Mouse (Mus musculus) cerebellum, postnatal 4 days (tissue): ENCODE results near the gene Kif3a.

Experiments used
- DNase-seq, 2 experiments: peaks; one replicate each; pipeline ENCODE4 v3.0.0; 2022; ENCODE audit warnings: low spot score in 2 of 2, mixed read lengths in 1 of 2

The Kif3a gene

DNA sequence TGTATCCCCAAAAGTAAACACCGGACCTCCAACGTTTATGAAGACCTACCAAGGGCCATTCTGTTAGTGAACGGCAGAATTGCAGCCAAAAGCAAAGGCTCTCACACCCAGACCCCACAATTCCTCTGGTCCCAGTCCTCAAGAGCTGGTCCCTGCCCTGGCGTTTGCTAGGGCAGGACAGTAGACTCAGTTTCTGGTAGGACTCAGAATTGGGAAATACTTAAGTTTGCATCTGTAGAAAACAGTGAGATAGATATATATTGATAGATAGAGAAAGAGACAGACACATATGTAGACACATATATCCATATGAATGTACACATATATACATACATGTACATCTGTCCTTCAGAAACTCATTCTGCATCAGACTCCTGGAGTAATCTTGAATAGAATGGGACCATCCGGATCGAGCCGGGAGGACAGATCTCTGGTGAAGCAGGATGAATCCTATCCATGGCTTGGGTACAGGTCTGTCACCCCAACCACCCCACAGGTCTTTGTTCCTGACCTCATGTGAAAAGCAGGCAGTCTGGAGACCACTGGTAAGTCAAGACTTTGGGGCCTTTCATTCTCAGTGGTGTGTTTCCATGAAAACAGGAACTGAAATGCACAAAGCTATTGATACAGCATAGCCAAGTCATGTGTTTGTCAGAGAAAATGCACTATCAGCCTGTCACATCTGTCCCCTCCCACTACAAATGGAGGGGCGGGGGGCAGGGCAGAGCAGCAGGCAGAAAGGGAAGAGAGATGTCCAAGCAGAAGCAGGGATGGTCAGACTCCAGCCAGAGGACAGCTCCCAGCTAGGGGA is 49.8 kb downstream of the Kif3a start:
- DNase-seq: no peak

DNA sequence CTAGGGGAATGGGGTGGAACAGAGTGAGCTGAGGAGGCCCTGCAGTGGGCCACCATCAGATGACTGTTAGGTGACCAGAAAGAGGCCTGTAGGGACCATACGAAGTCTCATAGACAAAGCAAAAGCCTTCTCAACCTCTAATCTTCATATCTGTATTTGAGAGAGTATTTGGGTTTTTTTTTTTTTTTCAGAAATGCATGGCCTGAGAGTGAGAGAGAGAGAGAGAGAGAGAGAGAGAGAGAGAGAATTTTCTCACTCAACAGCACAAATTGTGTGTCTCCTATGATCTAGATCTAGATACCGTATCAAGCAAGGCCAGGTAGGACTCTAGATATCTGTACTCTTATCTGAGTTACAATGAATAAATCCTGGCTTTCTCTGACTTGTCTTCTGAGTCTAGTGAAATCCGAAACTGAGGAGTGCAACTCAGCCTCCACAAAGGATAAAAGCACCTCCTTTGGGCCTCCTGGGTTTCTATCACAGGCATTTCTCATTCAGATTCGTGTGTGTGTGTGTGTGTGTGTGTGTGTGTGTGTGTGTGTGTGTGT is 50.5 kb downstream of the Kif3a start:
- no peak for DNase-seq

DNA sequence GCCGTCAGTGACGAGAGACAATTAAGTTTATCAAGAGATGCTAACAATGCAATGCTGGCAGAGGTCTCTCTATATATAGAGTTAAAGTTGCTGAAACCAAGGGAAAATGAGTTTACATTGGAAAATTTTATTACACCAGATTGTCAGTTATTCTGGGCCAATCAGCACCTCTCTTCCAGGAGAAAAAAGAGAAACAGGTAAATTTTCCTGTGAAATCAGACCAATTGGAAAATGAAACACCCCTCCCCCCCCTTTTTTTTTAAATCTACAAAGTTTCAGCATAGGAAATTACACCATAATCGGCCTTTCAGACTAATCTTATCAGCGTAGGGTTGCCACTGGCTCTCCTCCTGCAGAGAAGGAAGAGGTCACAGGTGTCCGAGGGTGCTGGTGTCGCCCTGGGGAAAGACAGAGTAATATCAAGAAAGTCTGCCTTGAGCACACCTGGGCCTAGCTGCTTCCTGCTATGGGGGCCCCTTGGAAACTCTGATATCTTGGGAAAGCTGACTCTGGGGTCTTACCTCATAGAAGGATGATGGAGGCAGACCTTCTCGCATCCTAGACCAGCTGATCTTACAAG is 51.5 kb downstream of the Kif3a start, which contains the start of gene Il4:
Il4 (minus strand) TSS at position 51 of the 580 bp plus-strand sequence.
- no peak for DNase-seq

DNA sequence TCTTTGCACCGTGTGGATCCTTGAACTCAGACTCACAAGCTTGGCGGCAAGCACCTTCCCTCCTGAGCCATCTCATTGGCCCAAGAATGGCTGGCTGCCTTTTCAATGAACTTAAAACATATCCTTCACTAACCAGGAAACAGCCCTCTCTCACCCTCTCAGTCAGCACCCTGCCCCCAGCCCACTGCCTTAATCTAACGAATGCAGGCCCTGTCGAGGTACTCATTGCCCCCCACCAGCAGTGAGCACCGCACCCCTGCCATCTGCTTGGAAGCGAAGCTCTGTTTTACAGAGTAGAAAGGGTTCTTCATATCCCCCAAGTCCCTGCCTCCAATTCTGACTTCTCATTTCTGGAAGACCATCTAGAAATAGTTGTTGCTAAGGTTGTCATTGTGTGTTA is 52.2 kb downstream of the Kif3a start:
- no peak for DNase-seq

DNA sequence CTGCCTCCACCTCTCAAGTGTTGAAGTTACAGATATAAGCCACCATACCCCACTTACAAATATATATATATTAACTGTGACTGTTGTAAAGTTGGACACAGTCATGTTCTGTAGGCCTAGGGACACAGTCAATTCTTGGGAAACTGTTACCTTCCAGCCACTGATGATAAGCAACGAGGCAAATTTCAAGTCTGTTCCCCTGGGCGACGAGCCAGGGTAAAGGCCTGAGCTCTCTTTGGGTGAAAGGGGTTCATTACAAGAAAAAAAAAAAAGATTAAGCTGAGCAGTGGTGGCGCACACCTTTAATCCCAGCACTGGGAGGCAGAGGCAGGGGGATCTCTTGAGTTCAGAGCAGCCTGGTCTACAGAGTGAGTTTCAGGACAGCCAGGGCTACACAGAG is 52.9 kb downstream of the Kif3a start:
- DNase-seq: no peak

DNA sequence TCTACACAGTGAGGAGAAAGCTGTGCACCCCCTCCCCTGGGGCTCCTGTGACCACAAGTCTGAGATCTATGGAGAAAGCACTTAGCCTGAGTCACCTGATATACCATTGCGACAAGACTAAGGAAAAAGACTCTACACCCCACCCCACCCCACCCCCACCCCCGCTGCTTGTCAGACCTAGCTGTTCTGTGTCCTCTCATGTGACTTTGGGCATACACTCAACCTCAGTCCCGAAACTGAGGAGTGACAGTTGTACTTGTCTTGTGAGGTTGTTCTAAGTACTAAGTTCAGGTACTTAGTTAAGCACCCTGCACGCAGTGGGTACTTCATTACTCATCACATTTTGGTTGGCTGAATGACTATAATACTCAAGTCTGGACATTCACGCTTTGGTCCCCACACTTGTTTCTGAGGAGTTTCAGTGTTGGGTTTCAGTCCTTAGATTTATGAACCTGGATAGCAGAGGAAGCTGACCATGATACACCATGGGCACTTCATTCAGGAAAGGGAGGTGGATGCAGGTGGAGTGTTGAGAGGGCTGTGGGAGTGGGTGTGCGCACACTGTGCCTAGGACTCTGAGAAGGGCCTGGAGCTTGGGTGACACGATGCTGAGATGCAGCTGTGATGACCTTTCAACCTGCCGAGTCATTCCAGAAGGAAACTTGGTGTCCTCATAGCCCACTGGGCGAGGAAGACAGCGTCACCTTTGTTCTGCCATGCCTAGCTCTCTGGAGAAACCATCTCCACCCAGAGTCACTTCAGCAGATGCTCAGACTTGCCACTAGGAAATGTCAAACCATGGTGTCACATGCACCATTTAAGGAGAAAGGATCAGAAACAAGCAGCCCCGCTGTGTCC is 54.6 kb downstream of the Kif3a start:
- no peak for DNase-seq

DNA sequence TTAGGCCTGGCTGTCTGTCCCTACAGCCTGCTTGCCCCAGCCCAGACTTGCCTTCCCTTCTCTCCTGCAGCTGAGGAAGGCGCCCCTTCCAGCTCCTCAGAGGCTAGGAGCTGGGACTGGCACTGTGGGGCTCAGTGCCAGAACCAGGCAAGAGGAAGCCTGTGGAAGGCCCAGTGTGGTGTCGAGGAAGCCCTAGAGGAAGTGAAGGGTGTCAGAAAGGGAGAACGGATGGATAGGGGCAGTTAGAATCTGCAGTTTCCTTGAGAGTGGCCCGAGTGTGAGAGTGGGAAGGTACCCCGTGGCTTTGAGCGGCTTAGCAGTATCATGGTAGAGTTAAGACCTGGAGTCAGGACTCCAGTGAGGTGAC is 55.2 kb downstream of the Kif3a start:
- no peak for DNase-seq

DNA sequence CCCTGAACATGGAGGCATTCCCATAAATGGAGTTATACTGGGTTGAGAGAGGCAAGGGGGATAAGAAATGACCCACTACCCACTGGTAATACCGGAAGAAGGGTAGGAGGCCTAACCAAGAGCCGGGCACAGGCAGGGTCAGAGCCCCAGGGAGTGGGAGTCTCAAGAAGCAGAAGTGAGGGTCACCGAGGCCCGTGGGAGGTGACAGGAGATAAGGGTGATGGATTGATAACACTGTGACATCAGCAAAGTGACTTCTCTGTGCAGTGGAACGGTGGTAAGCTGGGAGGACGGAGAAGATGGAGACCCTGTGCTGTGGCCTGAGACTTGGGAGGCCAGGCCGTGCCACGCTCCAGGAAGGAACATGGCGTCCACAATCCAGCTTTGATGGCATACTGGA is 56.4 kb downstream of the Kif3a start:
- DNase-seq: no peak

DNA sequence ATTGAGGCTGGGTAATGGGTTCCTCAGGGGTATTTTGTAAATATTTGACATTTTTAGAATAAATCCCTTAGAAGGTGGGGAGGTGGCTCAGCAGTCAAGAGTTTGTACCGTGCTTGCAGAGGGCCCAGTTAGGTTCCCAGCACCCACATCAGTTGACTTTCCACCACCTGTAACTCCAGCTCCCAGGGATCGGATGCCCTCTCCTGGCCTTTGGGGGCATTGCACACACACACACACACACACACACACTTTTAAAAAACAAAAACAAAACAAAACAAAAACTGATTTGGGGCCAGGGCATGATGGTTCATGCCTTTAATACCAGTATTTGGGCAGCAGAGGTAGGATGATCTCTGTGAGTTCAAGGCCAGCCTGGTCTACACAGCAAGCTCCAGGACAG is 56.9 kb downstream of the Kif3a start:
- DNase-seq: no peak

DNA sequence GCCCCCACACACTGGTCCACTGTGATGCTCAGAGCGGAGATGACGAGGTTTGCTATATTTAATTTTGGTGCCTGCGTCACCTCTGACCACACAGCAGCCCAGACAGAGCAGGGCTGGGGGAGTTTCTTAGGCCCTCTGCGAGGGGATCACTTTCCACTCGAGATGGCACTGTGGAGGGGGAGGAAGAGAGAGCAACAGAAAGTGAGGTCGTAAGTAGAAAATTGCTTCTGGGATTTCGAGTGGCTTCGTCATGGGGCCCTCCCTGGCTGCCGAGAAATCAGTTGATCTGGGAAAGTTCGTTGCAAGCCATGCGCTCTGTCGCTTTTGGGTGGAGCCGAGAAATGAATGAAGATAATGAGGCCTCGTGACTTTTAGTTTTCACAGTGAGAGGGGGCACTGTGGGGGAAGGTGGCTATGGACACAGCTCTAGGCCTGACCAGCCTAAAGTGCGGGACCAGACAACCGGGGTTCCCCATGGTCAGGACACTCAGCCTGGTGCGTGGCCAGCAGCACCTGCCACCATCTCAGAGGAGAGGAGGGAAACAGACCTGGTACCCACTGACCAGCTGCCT is 59.7 kb downstream of the Kif3a start:
- DNase-seq: no peak

DNA sequence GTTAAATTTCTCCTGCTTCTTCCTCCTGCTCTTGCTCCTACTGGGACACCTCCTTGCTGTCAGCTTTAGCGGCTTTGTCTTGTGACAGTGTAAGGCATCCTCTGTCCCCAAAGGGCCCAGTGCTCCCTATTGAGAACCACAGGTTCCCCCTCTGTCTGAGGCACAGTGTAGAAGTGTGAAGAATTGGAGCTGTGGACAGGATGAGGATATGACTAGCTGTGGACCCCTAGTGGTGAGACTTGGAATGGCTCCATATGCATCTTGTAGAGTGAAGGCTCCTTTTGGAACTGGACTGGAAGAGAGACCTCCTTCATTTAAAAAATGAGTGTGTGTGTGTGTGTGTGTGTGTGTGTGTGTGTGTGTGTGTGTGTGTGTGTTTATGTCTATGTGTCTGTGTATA is 60.7 kb downstream of the Kif3a start:
- peak; percentile 51 to 82 for DNase-seq

DNA sequence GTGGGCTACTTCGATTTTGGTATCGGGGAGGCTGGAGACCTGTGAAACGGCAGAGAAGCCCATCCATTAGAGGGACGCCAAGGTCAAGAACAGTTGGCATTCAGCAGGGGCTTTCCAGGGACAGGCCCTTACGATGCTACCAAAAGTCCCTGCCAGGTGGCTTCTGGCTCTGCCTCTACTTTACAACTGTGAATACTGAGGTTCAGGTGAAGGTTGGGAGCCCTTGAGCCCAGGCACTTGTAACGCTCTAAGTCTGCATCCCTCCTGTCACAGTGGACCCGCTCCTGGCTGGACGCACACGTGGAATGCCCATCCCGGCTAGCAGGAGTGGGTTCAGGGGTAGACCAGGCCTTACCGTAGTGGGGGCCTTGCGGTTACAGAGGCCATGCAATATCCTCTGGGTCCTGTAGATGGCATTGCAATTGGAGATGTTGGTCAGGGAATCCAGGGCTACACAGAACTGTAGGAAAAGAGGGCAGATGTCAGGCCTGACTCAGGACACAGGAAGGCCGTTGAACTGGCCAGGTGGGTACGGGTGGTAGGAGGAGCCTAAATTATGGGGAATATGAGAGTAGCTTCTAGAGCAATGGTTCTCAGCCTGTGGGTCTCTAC is 65.0 kb downstream of the Kif3a start:
- DNase-seq: peak in 1 of 2 experiments; percentile 15

DNA sequence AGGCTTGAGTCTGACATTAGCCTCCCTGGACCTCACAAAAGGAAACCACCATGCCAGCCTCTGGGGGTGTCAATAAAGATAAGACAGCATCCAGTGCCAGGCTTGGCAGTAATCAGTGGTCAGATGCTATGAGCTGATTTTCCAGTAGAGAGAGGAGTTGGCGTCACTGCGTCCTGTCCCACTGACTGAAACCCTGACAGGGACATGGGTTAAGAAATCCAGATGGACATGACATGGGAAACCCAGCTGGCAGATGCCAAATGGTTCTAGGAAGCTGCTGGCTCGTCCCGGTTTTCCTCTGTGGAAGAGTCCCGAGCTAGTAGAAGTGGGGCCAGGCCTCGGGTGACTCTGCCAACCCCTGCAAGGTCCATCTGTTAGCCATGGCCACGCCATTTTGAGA is 66.5 kb downstream of the Kif3a start:
- DNase-seq: peak in 1 of 2 experiments; percentile 19

DNA sequence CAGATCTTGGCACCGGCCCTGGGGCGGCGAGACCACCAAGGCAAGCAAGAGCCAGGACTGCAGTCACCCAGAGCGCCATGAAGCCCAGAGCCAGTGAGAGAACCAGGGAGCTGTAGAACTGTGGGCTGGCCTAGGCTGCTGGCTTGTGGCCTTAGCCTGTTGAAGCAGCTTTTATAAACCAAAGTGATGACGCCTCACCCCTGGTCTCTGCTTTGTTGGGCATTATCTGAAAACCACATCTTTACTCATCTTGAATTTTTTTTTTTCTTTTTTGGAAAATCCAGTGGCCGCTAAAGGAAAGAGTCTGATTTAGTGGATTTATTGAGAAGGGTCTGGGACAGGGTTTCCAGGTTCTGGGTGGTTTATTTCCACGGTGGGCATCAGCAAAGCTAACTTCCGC is 67.4 kb downstream of the Kif3a start, which contains the start of gene Il13:
Il13 (minus strand) TSS at position 147 of the 400 bp plus-strand sequence.
- no peak for DNase-seq

DNA sequence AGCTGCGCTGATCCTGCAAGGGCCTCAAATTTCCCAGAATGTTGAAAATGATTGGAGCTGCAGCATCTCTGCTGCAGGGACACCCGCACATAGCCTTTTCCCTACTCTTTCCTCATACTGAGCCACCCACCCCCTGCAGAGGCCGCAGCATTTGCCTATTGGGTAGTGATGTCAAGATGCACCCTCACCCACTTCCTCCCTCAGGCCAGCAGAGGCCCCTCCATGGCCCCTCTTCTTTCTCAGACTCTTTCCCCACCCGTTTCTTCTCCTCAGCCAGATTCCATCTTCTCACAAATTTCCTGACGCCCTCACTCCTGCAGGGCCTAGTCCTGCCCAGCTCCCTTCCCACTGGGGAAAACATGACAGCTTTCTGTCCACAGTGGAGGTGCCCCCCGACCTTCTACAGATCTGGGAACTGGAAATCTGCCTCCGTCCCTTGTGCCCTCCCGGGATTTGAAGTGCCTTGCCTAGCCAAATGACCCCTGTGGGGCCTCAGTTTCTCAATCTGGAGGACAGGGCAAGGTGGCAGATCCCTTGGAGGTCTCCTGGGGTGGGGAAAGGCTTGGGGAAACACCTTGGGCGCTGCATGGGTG is 68.5 kb downstream of the Kif3a start:
- DNase-seq: no peak

DNA sequence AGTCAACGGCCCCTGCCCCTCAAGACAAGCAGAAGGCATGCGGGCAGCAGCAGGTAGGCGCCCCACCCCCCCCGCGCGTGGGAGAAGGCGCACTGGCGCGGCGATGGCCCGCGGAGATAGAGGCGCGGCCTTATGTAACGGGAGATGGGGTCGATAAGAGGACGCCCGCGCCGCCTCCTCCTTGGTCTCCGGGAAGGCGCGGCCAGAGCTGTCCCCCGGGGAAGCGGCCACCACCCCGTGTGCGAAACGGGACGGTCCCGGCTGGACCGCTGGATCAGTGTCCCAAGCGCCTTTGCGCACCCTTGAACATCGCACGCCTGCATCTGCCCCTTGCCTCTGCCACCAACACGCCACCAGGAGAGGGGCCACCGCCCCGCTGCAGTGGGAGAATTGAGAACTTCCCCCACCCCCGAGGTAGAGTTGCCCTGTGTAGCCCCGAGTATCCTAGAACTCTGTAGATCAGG is 69.0 kb downstream of the Kif3a start:
- peak in 1 of 2 experiments; percentile 20 for DNase-seq

DNA sequence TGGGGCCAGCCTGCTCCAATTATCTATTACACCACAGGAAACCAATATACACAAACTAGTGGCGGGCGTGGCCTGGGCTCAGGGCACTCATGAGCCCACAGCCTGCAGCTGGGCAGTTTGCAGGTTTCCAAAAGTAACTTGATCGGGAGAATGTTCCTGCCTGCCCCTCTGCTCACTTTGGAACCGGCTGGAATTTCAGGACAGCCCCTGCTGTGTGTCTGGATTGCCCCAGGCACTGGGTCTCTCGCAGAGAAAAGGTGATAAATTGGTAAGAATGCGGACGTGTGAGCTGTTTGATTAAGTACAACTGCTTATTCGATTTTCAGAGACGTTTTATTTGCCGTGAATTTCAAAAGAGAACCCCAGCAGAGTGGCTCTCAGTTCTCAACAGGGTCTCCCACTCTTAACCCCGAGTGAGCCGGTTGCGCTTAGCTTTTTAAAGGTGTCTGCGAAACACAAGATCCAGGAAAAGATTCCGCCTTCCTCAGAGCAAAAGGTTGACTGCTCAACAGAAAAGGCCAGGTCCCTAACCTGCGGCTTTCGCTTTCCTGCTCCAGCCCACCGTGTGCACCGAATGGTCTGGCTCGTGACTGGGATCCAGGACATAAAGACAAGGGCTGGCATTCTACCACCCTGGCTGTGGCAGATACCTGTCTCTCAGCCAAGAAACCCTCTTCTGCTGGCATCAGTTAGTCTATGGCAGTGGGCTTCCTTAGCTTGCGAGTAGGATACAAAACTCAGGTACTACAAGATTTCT is 70.0 kb downstream of the Kif3a start:
- no peak for DNase-seq

DNA sequence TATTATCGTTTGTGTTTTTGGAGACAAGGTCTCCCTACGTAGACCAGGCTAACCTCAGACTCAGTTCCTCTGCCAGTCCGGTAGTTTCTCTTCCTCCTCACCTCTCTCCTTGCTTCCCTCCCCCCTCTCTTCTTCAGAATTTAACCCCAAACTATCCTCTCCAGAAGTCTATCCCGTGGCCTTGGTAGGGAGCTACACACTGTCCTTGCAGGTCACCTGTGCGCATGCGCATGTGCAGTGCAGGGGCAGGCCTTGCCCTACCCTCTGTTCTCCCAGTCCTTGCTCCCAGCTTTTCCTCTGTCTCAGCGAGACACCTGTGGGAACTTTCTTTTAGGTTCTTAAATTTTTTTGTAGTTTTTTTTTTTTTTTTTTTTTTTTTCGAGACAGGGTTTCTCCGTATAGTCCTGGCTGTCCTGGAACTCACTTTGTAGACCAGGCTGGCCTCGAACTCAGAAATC is 70.7 kb downstream of the Kif3a start:
- DNase-seq: no peak

DNA sequence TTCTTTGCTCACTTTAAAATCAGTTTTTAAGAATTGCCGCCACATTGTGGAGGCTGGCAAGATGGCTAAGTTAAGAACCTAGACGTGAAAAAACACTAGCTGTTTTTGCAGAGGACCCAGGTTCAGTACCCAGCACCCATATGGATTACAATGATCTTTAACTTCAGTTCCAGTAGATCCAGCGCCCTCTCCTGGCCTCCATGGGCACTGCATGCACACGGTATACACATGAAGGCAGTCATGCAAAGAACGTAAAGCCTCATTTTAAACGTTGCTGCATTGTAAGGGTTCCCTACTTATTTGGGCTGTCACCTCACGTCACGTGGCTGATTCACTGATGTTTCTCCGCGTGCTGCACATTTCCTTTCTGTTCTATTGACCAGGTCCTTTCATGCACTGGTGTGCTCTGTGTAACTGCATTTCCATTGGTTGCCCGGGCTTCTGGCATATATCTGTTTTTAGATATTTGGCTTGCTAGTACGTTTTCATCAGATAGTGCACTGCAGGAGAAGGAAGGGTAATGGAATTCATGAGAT is 75.6 kb downstream of the Kif3a start:
- DNase-seq: no peak

DNA sequence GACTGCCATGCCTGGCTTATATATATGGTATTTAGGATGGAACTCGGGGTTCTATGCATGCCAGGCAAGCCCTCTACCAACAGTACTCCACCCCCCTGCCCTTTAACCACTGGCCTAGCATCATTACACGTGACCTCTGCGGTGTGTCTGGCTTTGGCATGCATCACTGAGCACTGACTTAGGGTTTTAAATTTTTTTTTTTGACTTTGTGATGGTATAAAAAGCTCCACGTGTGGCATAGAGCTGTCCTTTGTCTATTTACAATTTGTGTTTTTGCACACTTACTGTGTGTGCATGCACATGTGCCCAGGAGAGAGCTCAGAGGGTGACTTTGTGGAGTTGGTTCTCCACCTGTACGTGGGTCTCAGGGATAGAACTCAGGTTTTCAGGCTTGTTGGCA is 76.8 kb downstream of the Kif3a start:
- no peak for DNase-seq
